Mouse (Mus musculus) heart, postnatal 36 days (tissue): ENCODE measurements around the gene Nox3. TPM values are rescaled to one million over a fixed set of nuclear protein-coding genes. Genes with fewer than 3 reads are reported as not detected.

ENCODE experiments used
- DNase-seq, 2 experiments: peaks; one replicate each; pipeline ENCODE4 v3.0.0; 2021 to 2022
- intact Hi-C: fragments of 180-260 bp; cut with DNase I; formaldehyde crosslinking; loops from one replicate; pipeline ENCODE4 v1.15.1; 2025
- total RNA-seq, 2 experiments: library from RNA; stranded (reverse); gene quantifications; 2 replicates each; pipeline ENCODE4 v1.2.3; 2021

The Nox3 gene
- total RNA-seq, 2 experiments from 2014 or later: not detected

DNA sequence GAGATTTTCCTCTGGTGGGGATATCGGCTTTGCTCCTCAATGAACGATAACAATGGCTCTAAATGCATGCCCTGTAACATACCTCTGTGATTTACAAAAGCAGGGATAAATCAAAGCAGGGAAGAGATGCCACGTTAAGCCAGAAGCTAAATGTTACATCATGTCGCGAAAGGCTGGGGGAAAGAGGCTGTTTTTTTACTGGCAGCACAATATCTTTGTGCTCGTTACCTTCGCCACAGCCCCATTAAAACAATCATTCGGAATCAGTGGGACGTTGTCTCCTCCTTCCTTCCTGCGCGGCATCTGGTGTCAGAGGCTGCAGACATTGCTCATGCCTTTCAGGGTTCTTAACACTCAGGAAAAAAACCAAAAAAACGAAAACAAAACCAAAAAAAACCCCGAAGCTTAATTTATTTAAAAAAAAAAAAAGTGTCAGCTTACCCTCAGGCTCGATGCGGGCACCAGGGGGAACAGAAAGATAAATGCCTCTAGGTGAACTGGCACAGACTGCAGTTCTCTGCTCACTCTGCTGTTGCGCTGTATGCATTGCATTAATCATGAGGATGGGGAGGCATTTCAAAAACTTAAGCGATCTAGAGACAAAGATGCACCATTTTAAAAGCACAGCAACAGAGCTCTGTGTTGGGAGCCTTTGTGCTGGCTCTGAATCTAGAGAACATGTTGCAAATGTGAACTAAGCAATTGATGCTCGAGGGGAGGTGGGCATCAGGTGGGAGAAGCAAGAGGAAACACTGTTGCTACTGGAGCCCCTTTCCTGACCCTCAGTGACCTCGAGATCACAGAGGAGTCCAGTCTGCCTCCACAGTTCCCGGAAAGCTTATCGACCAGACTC lies 84.9 kb downstream of the Nox3 start:
- intact Hi-C loops: no loop called here
- no peak for DNase-seq

DNA sequence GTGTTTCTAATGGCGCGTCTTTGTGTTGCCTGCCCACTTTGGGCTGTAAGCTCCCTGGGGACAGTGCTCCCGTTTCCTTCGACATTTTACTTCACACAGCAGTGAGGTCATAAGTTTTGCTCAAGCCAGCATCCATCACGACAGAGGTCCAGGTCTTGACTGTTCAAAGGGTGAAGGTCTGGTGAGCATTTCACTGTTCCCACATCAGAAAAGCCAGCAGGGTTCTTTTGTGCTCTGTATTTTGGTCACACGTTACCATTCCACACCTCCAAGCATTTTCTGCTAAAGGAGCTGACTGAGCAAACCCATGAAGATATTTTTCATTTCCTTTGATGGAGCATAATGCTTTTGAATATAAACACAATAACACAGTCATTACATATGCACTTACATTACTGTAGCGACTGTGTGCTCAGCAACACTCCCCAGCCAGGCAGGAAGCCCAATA lies 85.7 kb downstream of the Nox3 start:
- no peak for DNase-seq
- intact Hi-C loops: no loop called here

DNA sequence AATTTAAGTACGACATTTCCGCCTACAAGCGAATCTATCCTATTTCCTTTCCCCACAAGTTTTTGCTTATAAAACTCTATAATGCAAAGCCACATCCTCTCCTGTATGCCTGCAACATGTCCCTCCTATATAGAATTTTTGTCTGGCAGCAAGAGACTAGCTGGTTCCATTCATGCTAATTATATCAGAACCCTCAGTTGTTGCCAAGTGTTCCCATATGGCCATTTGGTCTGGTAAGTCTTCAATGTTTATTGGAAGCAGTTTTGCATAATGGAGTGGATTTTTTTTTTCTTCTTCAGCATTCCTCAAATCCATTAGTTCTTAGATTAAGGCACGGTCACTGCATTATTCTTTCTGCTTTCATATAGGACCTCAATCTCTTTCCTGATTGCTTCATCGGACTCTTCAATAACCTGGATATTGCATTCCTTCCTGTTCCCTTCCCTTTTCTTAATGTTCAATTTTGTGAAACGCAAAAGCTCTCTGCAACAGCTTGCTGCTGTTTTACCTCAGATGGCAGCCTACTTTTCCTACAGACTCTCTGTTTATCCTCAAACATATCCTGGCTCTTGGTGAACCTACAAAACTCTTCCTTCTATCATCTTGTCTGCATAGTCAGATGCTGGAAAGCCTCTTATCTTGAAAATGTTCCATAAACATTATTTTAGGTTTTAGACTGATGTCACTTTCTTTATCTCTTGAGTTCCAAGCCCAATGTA lies 92.9 kb downstream of the Nox3 start:
- intact Hi-C loops: no loop called here
- no peak for DNase-seq

DNA sequence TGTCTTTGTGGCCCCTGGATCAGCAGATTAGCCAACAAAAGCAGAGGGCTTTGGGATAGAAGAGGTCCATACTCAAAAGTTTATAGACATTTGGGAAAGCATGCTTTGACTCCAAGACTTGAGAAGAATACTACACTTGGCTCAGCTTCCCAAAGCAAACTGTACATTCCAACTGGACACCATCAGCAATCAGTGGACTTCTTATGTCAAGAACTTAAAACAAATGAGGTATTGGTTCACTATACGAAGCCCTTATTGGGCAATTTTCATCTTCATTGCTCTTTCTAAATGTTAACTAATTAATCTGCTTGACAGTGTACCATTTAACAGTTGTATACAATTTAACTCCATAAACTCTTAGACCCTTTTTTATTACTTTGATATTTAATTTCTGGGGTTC lies 97.7 kb downstream of the Nox3 start:
- intact Hi-C loops: no loop called here
- no peak for DNase-seq

DNA sequence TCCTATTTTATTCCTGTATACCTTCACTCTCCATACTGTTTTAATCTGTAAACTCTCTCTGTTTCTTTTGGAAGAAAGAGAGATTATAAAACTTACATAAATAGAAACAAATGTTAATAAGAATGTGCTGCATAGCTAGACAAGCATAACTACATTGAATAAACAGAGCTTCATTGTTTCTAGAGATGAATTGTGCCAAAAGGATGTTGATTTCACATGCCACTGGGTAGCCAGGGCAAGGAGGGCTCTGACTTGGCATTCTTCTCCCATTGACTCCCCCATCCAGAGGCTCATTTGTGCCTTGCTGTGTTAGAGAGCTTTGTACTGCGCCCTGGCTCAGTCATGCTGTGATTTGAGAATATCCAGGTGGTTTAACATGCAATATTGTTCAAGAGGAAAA lies 98.2 kb downstream of the Nox3 start:
- DNase-seq: no peak

DNA sequence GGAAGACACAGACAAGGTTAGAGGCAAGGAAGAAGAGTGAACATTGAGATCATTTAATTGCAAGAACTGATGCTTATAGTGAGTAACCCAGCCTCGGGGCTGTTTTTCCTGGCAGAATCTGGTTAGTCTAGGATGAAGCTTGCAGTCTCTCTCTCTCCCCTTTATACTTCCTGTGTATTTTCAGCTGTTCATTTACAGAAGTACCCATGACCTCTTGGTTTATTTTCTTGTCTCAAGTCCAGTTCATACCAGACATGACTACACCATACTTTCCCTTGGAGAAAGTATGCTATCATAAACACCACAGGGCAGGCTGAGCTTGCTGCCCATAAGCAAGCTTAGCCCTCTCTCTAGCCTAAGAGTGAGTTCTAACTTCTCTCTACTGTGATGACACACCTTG lies 98.9 kb downstream of the Nox3 start:
- DNase-seq: no peak
- intact Hi-C loops: no loop called here

More for the DNA sequence above, 98.2 kb downstream of the Nox3 start:
- intact Hi-C loops: no loop called here

Other genes starting within 250 kb of the Nox3 start
- gene Cldn20, start 163.7 kb downstream of the Nox3 start, total RNA-seq: not detected
- 10 to 100 TPM; 11.2 to 11.4 TPM for gene Tfb1m, start 138.5 kb downstream of the Nox3 start, total RNA-seq